Mouse (Mus musculus): ENCODE results near the gene Shc2. TPM values are rescaled to one million over a fixed set of nuclear protein-coding genes. Genes with fewer than 3 reads are reported as not detected.

The Shc2 gene
- polyA plus RNA-seq, 1 experiment from 2014 or later: 2.6 TPM

GRCm38 (mm10) chr10:79680606-79681495 lies 43.1 kb upstream of the Shc2 start:
- no peak for ATAC-seq (ENCODE audit: extremely low read depth, insufficient number of reproducible peaks, low FRiP score, low TSS enrichment)
- WGBS: 33% methylated on average over 11 of the region's 11 CpGs
- H3K9ac ChIP-seq: peak overlapping the region; percentile 76

GRCm38 (mm10) chr10:79675346-79676035 lies 37.8 kb upstream of the Shc2 start:
- Histone ChIP-seq H3K4me2 (no peak overlapping the region), H3K9me3 (no peaks in the 10 kb centered on the region), H3K4me3 (no peak overlapping the region), H3K27me3 (replicated peaks) (no peaks in the 10 kb centered on the region), H3K4me1 (peaks cover 11% of the 10 kb centered on the region), H3K9ac (no peak overlapping the region), H3K27ac (replicated peaks) (no peak overlapping the region), H3K36me3 (peaks cover 34% of the 10 kb centered on the region)
- ATAC-seq (ENCODE audit: extremely low read depth, insufficient number of reproducible peaks, low FRiP score, low TSS enrichment): no peak
- WGBS: 46% methylated on average over 44 of the region's 44 CpGs

More at GRCm38 (mm10) chr10:79680606-79681495, 43.1 kb upstream of the Shc2 start:
- Histone ChIP-seq H3K27ac (replicated peaks) (peak overlapping the region; percentile 84), H3K27me3 (replicated peaks) (no peaks in the 10 kb centered on the region), H3K4me2 (peak overlapping the region; percentile 74), H3K4me1 (peaks cover 42% of the 10 kb centered on the region), H3K36me3 (peaks cover 28% of the 10 kb centered on the region), H3K4me3 (peak overlapping the region; percentile 87), H3K9me3 (no peaks in the 10 kb centered on the region)

GRCm38 (mm10) chr10:79673054-79673453 lies 35.3 kb upstream of the Shc2 start:
- Histone ChIP-seq H3K4me2 (no peak overlapping the region), H3K9me3 (no peaks in the 10 kb centered on the region), H3K9ac (no peak overlapping the region), H3K27me3 (replicated peaks) (no peaks in the 10 kb centered on the region), H3K4me1 (peaks cover 17% of the 10 kb centered on the region), H3K27ac (replicated peaks) (no peak overlapping the region), H3K4me3 (no peak overlapping the region), H3K36me3 (peaks cover 34% of the 10 kb centered on the region)
- no peak for ATAC-seq (ENCODE audit: extremely low read depth, insufficient number of reproducible peaks, low FRiP score, low TSS enrichment)
- whole genome bisulfite sequencing: 79% methylated on average over 3 of the region's 3 CpGs

- Histone ChIP-seq H3K27me3 (replicated peaks) (no peaks in the 10 kb centered on the region), H3K4me1 (peaks cover 17% of the 10 kb centered on the region), H3K36me3 (peaks cover 34% of the 10 kb centered on the region), H3K4me3 (no peak overlapping the region), H3K27ac (replicated peaks) (no peak overlapping the region), H3K4me2 (no peak overlapping the region), H3K9me3 (no peaks in the 10 kb centered on the region), H3K9ac (no peak overlapping the region)
- WGBS: 66% methylated on average over 3 of the region's 3 CpGs
- ATAC-seq (ENCODE audit: extremely low read depth, insufficient number of reproducible peaks, low FRiP score, low TSS enrichment): no peak
Observed at GRCm38 (mm10) chr10:79672088-79672455, 34.4 kb upstream of the Shc2 start.

- Histone ChIP-seq H3K4me1 (peaks cover 17% of the 10 kb centered on the region), H3K4me3 (no peak overlapping the region), H3K9ac (no peak overlapping the region), H3K36me3 (peaks cover 32% of the 10 kb centered on the region), H3K9me3 (no peaks in the 10 kb centered on the region), H3K4me2 (no peak overlapping the region), H3K27ac (replicated peaks) (no peak overlapping the region), H3K27me3 (replicated peaks) (no peaks in the 10 kb centered on the region; the same call in 1 of the 2 replicates)
- ATAC-seq (ENCODE audit: extremely low read depth, insufficient number of reproducible peaks, low FRiP score, low TSS enrichment): no peak
- WGBS: 79% methylated on average over 5 of the region's 6 CpGs
Observed at GRCm38 (mm10) chr10:79671396-79672087, 33.8 kb upstream of the Shc2 start.

GRCm38 (mm10) chr10:79670071-79670888 lies 32.6 kb upstream of the Shc2 start:
- 35% methylated on average over 15 of the region's 15 CpGs for WGBS
- ATAC-seq (ENCODE audit: extremely low read depth, insufficient number of reproducible peaks, low FRiP score, low TSS enrichment): no peak
- Histone ChIP-seq H3K27ac (replicated peaks) (peak overlapping the region; percentile 95), H3K9me3 (no peaks in the 10 kb centered on the region), H3K9ac (peak overlapping the region; percentile 92), H3K4me2 (peak overlapping the region; percentile 93), H3K36me3 (peaks cover 24% of the 10 kb centered on the region), H3K4me1 (peaks cover 13% of the 10 kb centered on the region), H3K27me3 (replicated peaks) (peaks cover 3% of the 10 kb centered on the region; the same call in 1 of the 2 replicates), H3K4me3 (peak overlapping the region; percentile 98)

- H3K9ac ChIP-seq: peak overlapping the region; percentile 92
- H3K9me3 ChIP-seq: no peaks in the 10 kb centered on the region
- ATAC-seq (ENCODE audit: extremely low read depth, insufficient number of reproducible peaks, low FRiP score, low TSS enrichment): peak; percentile 38; the same call in 1 of the 2 replicates
- H3K4me3 ChIP-seq: peak overlapping the region; percentile 98
- peak overlapping the region; percentile 93 for H3K4me2 ChIP-seq
- H3K4me1 ChIP-seq: peaks cover 11% of the 10 kb centered on the region
- H3K36me3 ChIP-seq: peaks cover 24% of the 10 kb centered on the region
- WGBS: under 1% methylated on average over 47 of the region's 47 CpGs
- peak overlapping the region; percentile 95 for H3K27ac ChIP-seq (replicated peaks)
- peaks cover 6% of the 10 kb centered on the region; the same call in 1 of the 2 replicates for H3K27me3 ChIP-seq (replicated peaks)
Observed at GRCm38 (mm10) chr10:79669576-79670057, 31.9 kb upstream of the Shc2 start.

- H3K27ac ChIP-seq (replicated peaks): peak within 1 kb of the TSS; percentile 95
- peak within 1 kb of the TSS; percentile 93 for H3K4me2 ChIP-seq
- H3K36me3 ChIP-seq: peaks cover 22% of the 10 kb centered on the region
- no peaks in the 10 kb centered on the region for H3K9me3 ChIP-seq
- H3K27me3 ChIP-seq (replicated peaks): peaks cover 6% of the 10 kb centered on the region; the same call in 1 of the 2 replicates
- H3K4me3 ChIP-seq: peak within 1 kb of the TSS; percentile 98
- ATAC-seq (ENCODE audit: extremely low read depth, insufficient number of reproducible peaks, low FRiP score, low TSS enrichment): peak; percentile 62; the same call in 1 of the 2 replicates
- peak within 1 kb of the TSS; percentile 92 for H3K9ac ChIP-seq
- H3K4me1 ChIP-seq: peaks cover 11% of the 10 kb centered on the region
- WGBS: under 1% methylated on average over 45 of the region's 45 CpGs
Observed at GRCm38 (mm10) chr10:79668771-79669575, 31.3 kb upstream of the Shc2 start, which contains the start of gene Tpgs1. Tpgs1 (plus strand) TSS chr10:79669369.

GRCm38 (mm10) chr10:79668076-79668475 lies 30.4 kb upstream of the Shc2 start:
- Histone ChIP-seq H3K36me3 (peaks cover 13% of the 10 kb centered on the region), H3K9me3 (no peaks in the 10 kb centered on the region), H3K27me3 (replicated peaks) (peaks cover 6% of the 10 kb centered on the region; the same call in 1 of the 2 replicates), H3K4me3 (no peak overlapping the region), H3K4me1 (peaks cover 11% of the 10 kb centered on the region), H3K9ac (no peak overlapping the region), H3K4me2 (no peak overlapping the region), H3K27ac (replicated peaks) (no peak overlapping the region)
- no peak for ATAC-seq (ENCODE audit: extremely low read depth, insufficient number of reproducible peaks, low FRiP score, low TSS enrichment)
- WGBS: 75% methylated on average over 5 of the region's 5 CpGs

GRCm38 (mm10) chr10:79666493-79666892 lies 28.8 kb upstream of the Shc2 start:
- Histone ChIP-seq H3K4me3 (no peak overlapping the region), H3K4me1 (peaks cover 11% of the 10 kb centered on the region), H3K27ac (replicated peaks) (no peak overlapping the region), H3K36me3 (no peaks in the 10 kb centered on the region), H3K4me2 (no peak overlapping the region), H3K27me3 (replicated peaks) (peaks cover 6% of the 10 kb centered on the region; the same call in 1 of the 2 replicates), H3K9me3 (no peaks in the 10 kb centered on the region), H3K9ac (no peak overlapping the region)
- ATAC-seq (ENCODE audit: extremely low read depth, insufficient number of reproducible peaks, low FRiP score, low TSS enrichment): no peak
- WGBS: 60% methylated on average over 9 of the region's 9 CpGs
